Mouse (Mus musculus) limb, embryonic 11.5 days (tissue): ENCODE measurements around the gene Nf1. TPM values are rescaled to one million over a fixed set of nuclear protein-coding genes. Genes with fewer than 3 reads are reported as not detected.

Source experiments
- ATAC-seq: fragments of 200-750 bp; cut with Nextera tagmentation; 2 replicates; pipeline ENCODE4 v1.8.0; 2017; ENCODE audit warnings: low read depth; ENCODE audit not compliant: insufficient number of reproducible peaks, low FRiP score, low TSS enrichment
- DNase-seq: peaks from one replicate; pipeline ENCODE4 v3.0.0-alpha.2; 2015; ENCODE audit warnings: low spot score
- H3K27ac ChIP-seq: fragments of 300-500 bp; sonication (generic); replicated peaks from 2 replicates; pipeline ENCODE4 v1.5.1; 2014; ENCODE audit warnings: low read depth, mild to moderate bottlenecking, low read length
- H3K27me3 ChIP-seq: fragments of 300-500 bp; sonication (generic); 2 replicates; pipeline ENCODE4 v1.6.1; 2014; ENCODE audit warnings: mild to moderate bottlenecking, low read length, mixed read lengths; ENCODE audit not compliant: control insufficient read depth, insufficient read depth
- H3K36me3 ChIP-seq: fragments of 300-500 bp; sonication (generic); 2 replicates; pipeline ENCODE4 v1.6.1; 2014; ENCODE audit warnings: mild to moderate bottlenecking, low read length, moderate library complexity, mixed read lengths; ENCODE audit not compliant: control insufficient read depth, insufficient read depth
- H3K4me1 ChIP-seq: fragments of 300-500 bp; sonication (generic); 2 replicates; pipeline ENCODE4 v1.6.1; 2014; ENCODE audit warnings: low read length, mixed read lengths; ENCODE audit not compliant: control insufficient read depth, insufficient read depth
- H3K4me2 ChIP-seq: fragments of 300-500 bp; sonication (generic); 2 replicates; pipeline ENCODE4 v1.6.1; 2014; ENCODE audit warnings: low read depth, mild to moderate bottlenecking, moderate library complexity; ENCODE audit not compliant: severe bottlenecking
- H3K4me3 ChIP-seq: fragments of 300-500 bp; sonication (generic); 2 replicates; pipeline ENCODE4 v1.5.1; 2014; ENCODE audit warnings: low read depth, low read length
- H3K9ac ChIP-seq: fragments of 300-500 bp; sonication (generic); 2 replicates; pipeline ENCODE4 v1.6.1; 2014; ENCODE audit warnings: mild to moderate bottlenecking, low read length
- H3K9me3 ChIP-seq: fragments of 300-500 bp; sonication (generic); 2 replicates; pipeline ENCODE4 v1.6.1; 2016; ENCODE audit warnings: low read length; ENCODE audit not compliant: control insufficient read depth
- WGBS: fragments of 180-500 bp; shearing (Covaris S2); extraction: QIAGEN DNeasy Blood & Tissue Kit; methylation state at CpG from one replicate; pipeline ENCODE4 v1.1.7; 2014; 5-methylcytosine and 5-hydroxymethylcytosine counted together
- polyA plus RNA-seq: library from polyadenylated mRNA; unstranded; fragments of >200 nt; fragmentation: Nextera tagmentation; extraction: Ambion mirVana; gene quantifications from 2 replicates; pipeline ENCODE4 v1.2.1, GENCODE M21; 2014

Nf1 gene
- polyA plus RNA-seq, 1 experiment from 2014 or later: 9.9 TPM

DNA sequence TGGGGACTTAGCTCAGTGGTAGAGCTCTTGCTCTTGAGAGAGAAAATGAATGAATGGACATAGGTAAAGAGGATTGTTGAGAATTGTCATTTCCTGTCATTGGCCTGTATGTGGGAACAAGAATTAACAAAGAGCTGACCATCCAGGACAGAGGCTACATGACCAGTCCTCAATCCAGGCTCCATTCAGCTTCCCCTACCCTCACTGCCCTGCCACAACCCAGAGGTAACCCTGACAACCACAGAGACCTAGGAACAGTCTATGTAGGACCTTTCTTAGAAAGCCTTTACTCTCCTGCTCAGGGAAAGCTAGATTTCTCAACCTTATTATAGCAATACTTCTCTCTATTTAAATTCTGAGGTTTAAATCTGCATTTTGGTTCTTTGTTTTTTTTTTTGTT lies 181.3 kb downstream of the Nf1 start:
- Histone ChIP-seq H3K4me2 (no peak overlapping the region), H3K27ac (no peak overlapping the region), H3K9ac (no peak overlapping the region), H3K4me1 (no peaks in the 10 kb centered on the region), H3K27me3 (no peaks in the 10 kb centered on the region), H3K36me3 (no peaks in the 10 kb centered on the region), H3K9me3 (no peaks in the 10 kb centered on the region), H3K4me3 (no peak overlapping the region)
- ATAC-seq (no peak), DNase-seq (no peak)

DNA sequence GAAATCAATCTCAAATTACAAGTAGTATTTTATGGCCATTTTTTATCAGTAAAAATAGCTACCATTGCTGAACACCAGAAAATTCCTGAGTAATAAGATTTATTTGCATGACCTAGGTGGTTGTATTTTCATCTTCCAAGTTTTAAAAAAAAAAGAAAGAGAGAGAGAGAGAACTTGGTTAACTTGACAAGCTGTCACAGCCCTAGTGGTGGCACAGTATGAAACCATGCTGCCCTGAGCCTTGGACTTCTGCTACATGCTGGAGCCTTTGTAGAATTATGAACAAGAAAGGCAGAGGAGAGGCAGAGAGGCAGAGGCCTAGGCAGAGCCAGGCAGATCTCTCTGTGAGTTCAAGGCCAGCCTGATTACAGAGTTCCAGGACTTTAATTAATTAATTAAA lies 182.4 kb downstream of the Nf1 start:
- Histone ChIP-seq H3K9ac (no peak overlapping the region), H3K9me3 (no peaks in the 10 kb centered on the region), H3K4me2 (no peak overlapping the region), H3K27ac (no peak overlapping the region), H3K36me3 (no peaks in the 10 kb centered on the region), H3K27me3 (no peaks in the 10 kb centered on the region), H3K4me3 (no peak overlapping the region), H3K4me1 (no peaks in the 10 kb centered on the region)
- no peak for DNase-seq
- no peak for ATAC-seq

DNA sequence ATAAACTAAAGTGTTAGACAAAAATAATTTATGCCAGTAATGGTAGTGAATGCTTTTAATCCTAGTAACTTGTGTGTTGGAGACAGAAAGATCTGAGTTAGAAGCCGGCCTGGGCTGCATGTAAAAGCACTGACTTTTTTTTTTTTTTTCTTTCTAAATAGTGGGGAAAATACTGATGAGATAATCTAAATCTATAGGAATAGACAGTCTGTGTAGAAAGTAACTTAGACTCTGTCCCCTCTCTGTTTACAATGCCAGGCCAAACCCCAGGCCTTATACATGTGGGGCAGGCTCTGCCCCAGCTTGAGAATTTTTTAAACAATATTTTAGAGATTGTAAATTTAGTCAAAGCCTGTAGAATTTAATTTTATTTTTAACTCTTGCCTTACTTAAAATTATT lies 183.5 kb downstream of the Nf1 start:
- no peaks in the 10 kb centered on the region for H3K9me3 ChIP-seq
- no peaks in the 10 kb centered on the region for H3K4me1 ChIP-seq
- no peak overlapping the region for H3K4me3 ChIP-seq
- no peak overlapping the region for H3K4me2 ChIP-seq
- no peak for DNase-seq
- WGBS: 81% methylated on average over 1 of the region's 1 CpGs
- H3K36me3 ChIP-seq: no peaks in the 10 kb centered on the region
- H3K27me3 ChIP-seq: no peaks in the 10 kb centered on the region
- H3K9ac ChIP-seq: no peak overlapping the region
- no peak for ATAC-seq
- H3K27ac ChIP-seq: no peak overlapping the region

DNA sequence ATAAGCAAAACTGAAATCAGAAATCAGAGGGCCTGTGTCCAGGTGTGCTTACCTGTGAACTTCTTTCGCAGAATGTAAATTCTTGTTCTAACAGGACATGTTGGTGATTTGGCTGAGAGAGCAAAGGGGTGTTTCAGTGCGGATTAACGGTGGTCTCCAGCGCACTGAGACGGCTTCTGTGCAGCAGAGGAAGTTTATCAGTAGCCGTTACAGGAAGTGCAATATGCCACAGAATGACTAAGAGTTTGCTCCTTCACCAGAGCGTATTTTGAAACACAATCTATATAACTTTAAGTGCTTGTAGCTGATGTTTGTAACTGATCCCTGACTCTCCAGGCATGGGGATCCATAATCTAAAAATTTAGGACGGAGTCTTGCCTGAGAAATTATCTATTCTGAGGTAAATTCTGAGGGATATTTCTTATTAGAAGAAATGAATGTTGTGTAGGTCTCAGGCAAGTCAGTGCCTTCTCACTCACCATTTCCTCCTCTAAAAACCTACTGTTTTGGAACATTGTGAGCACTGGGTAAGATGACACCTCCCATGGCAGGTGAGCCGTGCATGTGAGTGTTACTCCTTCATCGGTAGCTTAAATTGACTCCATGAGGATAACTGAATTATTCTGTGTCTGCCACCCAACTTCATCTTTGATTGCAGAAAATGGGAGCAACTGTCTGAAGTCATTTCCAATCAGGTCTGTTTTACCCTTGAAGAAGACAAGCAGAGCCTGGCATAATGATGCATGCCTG lies 184.2 kb downstream of the Nf1 start, which contains the start of gene Evi2b:
Gene Evi2b, minus strand, starts transcription at position 203 of the 750 bp plus-strand sequence.
- H3K27me3 ChIP-seq: no peaks in the 10 kb centered on the region
- DNase-seq: no peak
- no peak within 1 kb of the TSS for H3K4me2 ChIP-seq
- 84% methylated on average over 10 of the region's 10 CpGs for WGBS
- no peaks in the 10 kb centered on the region for H3K9me3 ChIP-seq
- H3K4me1 ChIP-seq: no peaks in the 10 kb centered on the region
- no peak for ATAC-seq
- no peaks in the 10 kb centered on the region for H3K36me3 ChIP-seq
- no peak within 1 kb of the TSS for H3K4me3 ChIP-seq
- H3K9ac ChIP-seq: no peak within 1 kb of the TSS
- H3K27ac ChIP-seq: no peak within 1 kb of the TSS

DNA sequence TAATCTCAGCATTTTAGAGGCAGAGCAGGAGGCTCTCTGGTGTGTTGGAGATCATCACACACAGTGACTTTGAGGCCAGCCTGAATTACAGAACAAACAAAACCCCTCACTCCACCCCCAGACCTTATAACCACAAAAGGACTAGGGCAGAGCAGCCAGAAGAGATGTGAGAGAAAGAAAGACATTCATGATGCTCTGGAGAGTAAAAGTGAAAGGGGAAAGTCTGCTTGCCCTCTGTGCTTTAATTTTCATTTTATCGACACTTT lies 184.8 kb downstream of the Nf1 start:
- DNase-seq: no peak
- H3K36me3 ChIP-seq: no peaks in the 10 kb centered on the region
- no peak overlapping the region for H3K4me2 ChIP-seq
- no peak overlapping the region for H3K4me3 ChIP-seq
- no peaks in the 10 kb centered on the region for H3K4me1 ChIP-seq
- no peaks in the 10 kb centered on the region for H3K9me3 ChIP-seq
- 90% methylated on average over 1 of the region's 1 CpGs for WGBS
- H3K27me3 ChIP-seq: no peaks in the 10 kb centered on the region
- H3K27ac ChIP-seq: no peak overlapping the region
- ATAC-seq: no peak
- no peak overlapping the region for H3K9ac ChIP-seq

DNA sequence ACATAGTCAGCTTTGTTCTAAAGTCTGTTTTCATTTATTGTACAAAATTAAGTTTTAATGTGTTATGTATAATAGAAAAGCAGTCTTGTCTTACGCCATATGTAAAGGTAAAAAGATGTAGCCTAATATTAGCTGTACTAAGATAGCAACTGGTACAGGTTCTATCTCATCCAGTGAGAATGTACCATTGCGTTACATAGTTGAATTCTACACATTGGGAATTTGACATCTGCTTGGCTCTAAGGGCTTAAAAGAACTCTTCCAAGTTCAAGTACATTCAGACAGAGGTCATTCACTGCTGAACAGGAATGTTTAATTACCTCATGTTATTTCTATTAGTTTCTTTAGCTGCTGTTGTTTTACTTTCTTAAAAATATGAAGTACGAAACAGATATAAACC lies 187.1 kb downstream of the Nf1 start:
- 93% methylated on average over 3 of the region's 3 CpGs for WGBS
- Histone ChIP-seq H3K36me3 (no peaks in the 10 kb centered on the region), H3K27me3 (no peaks in the 10 kb centered on the region), H3K4me3 (no peak overlapping the region), H3K9me3 (no peaks in the 10 kb centered on the region), H3K4me1 (no peaks in the 10 kb centered on the region), H3K9ac (no peak overlapping the region), H3K4me2 (no peak overlapping the region), H3K27ac (no peak overlapping the region)
- DNase-seq (no peak), ATAC-seq (no peak)

DNA sequence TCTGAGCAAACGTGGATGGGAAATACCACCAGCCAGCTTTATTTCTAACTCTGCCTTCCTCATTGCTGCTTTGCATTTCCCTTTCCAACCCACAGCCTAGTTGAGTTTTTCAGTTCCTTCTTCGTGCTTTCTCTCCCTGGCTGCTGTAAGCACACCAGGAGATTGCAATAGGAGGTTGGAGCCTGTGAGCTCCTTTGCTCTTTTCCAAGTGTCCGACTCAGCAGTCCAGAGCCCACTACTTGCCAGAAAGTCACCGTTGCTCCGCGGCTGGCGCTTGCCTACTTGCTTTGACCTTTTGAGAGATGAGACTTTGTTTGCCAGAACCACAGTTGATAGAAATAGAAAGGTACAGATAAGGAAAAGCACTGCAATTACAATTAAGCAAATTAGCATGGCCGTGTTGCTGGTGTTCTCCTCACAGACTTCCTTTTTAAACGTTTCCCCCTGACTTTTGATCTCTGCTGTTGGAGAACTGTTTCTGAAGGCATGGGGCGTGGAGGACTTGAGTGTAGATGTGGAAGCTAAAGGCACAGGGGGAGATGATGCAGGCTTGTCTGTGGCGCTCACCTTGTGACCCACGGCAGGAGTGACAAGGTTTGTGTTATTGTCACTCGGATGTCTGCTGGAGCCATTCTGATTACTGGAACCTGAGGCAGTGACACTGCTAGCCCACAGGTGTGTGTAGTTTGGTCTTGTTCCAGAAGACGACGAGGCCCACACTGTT lies 187.7 kb downstream of the Nf1 start:
- 79% methylated on average over 15 of the region's 15 CpGs for WGBS
- no peak for ATAC-seq

DNA sequence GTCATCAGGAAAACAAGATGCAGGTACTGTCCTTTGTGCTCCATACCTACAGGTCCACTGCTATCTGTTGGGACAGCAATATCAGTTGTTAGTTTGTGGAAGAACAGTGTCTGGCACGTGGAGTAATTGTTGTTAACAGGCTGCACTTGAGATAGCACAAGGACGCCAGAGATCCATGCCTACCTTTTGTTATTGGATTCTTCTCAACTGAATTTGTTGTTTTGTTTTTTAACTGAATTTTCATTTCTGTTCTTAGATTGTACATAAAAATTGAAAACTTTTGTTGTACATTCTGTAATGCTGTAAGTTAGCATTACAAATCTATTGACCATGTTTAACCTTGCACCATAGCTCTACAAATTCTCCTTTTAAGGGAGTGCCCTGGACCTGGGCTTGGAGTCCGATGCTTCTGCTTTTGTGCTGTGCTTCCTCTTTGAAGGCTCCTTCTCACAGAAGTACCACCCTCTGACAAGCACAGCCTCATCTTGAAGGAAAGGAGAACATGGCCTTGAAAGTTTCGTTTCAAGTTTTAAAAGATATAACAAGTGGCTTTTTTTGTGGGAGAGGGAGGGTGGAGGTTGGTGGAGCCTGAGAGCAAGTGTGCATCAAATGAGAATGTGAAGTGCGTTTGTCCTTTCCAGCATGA lies 188.4 kb downstream of the Nf1 start:
- Histone ChIP-seq H3K4me1 (no peaks in the 10 kb centered on the region), H3K9ac (no peak overlapping the region), H3K36me3 (no peaks in the 10 kb centered on the region), H3K27me3 (no peaks in the 10 kb centered on the region), H3K9me3 (no peaks in the 10 kb centered on the region), H3K4me2 (no peak overlapping the region), H3K4me3 (no peak overlapping the region), H3K27ac (no peak overlapping the region)
- DNase-seq: no peak
- WGBS: 92% methylated on average over 5 of the region's 5 CpGs
- no peak for ATAC-seq

More for the DNA sequence above, 187.7 kb downstream of the Nf1 start:
- Histone ChIP-seq H3K4me1 (no peaks in the 10 kb centered on the region), H3K27me3 (no peaks in the 10 kb centered on the region), H3K4me3 (no peak overlapping the region), H3K27ac (no peak overlapping the region), H3K9me3 (no peaks in the 10 kb centered on the region), H3K4me2 (no peak overlapping the region), H3K9ac (no peak overlapping the region), H3K36me3 (no peaks in the 10 kb centered on the region)
- no peak for DNase-seq
